Mouse (Mus musculus) brown adipose tissue, adult 24 weeks (tissue): ENCODE results near the gene Ergic1. TPM values are rescaled to one million over a fixed set of nuclear protein-coding genes. Genes with fewer than 3 reads are reported as not detected.
A peak's percentile ranks its signal among the peaks of the same experiment; 100 is the strongest.

Experiments used
- H3K27ac ChIP-seq: fragments of 200-500 bp; replicated peaks from 2 replicates; pipeline ENCODE4 v1.5.1; 2012; ENCODE audit warnings: low read depth, mild to moderate bottlenecking, low read length
- H3K4me1 ChIP-seq: fragments of 200-500 bp; 2 replicates; pipeline ENCODE4 v1.6.1; 2012; ENCODE audit warnings: low read length, mixed read lengths; ENCODE audit not compliant: control insufficient read depth, insufficient read depth, insufficient read length
- H3K4me3 ChIP-seq: fragments of 200-500 bp; 2 replicates; pipeline ENCODE4 v1.5.1; 2012; ENCODE audit warnings: low read depth, mild to moderate bottlenecking, low read length, moderate library complexity; ENCODE audit not compliant: insufficient read depth
- polyA plus RNA-seq: library from polyadenylated mRNA; stranded (reverse); fragments of >200 nt; gene quantifications from 2 replicates; pipeline ENCODE4 v1.2.4, GENCODE M21; 2012; ENCODE audit not compliant: missing spikeins, insufficient read depth, insufficient read length

Gene Ergic1
- polyA plus RNA-seq = 124 and 179 TPM in 2 replicates

DNA sequence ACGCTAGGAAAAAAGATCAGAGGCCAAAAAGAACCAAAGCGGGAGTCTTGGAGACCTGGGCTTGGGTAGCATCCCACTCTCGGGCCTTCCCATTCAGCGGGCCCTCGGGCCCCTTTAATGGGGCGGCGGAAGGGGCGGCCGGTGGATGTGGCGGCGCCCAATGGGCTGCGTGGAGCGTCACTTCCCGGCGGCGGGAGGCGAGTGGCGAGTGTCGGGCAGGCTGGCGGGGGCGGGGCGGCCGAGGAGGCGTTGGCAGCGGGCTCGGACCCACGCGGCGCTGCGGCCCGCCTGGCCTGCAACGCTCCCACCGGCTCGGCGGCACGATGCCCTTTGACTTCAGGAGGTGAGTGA, at the start of gene Ergic1:
Gene Ergic1, plus strand, starts transcription at position 200 of the 351 bp plus-strand sequence.
- Histone ChIP-seq H3K4me1 (peaks cover 15% of the 10 kb centered on the region), H3K27ac (peak within 1 kb of the TSS; percentile 90), H3K4me3 (peak within 1 kb of the TSS; percentile 87)

GRCm38 (mm10) chr17:26511816-26512774, 49.2 kb upstream of the Ergic1 start:
- Histone ChIP-seq H3K27ac (peak overlapping the region; percentile 88), H3K4me3 (no peak overlapping the region), H3K4me1 (peaks cover 32% of the 10 kb centered on the region)

DNA sequence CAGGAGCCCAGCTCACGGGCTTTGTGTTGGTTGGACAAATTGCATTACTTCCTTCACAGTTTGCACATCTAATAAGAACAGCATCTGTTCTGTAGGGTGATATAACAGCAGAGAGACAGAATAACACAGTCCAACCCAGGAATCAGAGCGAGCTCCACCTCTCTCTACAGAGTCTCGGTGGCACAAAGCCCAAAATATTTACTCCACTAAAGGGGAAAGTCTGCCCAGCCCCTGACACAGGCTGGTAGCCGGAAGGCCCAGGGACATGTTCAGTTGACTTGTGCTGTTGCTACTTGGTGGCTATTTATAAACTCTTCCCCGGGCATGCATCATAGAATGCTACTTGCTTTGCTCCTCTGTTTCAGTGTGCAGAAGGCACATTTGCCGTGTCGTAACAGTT, 48.3 kb upstream of the Ergic1 start:
- peaks cover 32% of the 10 kb centered on the region for H3K4me1 ChIP-seq
- H3K27ac ChIP-seq = peak overlapping the region; percentile 88

GRCm38 (mm10) chr17:26513459-26514290, 47.6 kb upstream of the Ergic1 start:
- peak overlapping the region; percentile 88 for H3K27ac ChIP-seq
- H3K4me3 ChIP-seq = no peak overlapping the region
- H3K4me1 ChIP-seq = peaks cover 32% of the 10 kb centered on the region

More for the DNA sequence above, 48.3 kb upstream of the Ergic1 start:
- H3K4me3 ChIP-seq = no peak overlapping the region

DNA sequence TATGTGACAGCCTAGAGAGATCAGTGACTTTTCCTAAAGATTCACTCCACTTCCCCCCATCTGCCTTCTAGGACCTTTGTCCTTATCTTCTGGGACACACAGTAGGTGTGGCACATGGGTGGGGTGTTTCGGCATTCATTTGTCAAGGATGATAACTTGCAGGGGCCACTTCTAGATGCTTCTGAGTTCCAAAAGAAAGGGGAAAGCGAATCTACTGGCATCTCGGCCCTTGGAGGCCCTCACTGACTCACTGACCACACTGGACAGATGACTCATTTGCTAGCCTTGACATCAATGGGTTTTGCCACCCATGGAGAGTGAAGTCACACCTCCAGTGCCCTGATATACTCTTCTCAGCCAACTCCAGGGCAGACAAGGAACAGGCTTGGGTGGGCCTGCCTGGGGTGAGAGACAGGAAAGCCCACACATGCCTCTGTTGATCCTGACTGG, 46.7 kb upstream of the Ergic1 start:
- Histone ChIP-seq H3K27ac (peak overlapping the region; percentile 88), H3K4me1 (peaks cover 32% of the 10 kb centered on the region), H3K4me3 (no peak overlapping the region)

DNA sequence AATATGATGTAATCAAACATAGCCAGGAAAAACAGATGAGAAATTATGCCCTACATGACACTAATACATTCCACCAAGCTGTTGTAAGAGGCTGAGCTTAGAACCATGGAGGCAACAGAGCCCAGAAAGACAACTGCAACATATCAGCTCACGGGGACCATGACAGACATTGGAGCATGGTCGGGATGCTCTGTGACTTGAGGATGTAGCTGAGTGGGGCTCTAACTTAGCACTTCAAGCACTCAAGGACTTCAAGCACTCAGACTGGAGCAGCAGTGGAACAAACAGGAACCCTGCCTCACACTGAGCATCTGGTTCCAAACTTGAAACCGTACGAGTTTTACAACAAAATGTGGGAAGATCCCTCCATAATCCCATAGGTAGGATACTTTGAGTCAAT, 45.6 kb upstream of the Ergic1 start:
- peaks cover 32% of the 10 kb centered on the region for H3K4me1 ChIP-seq
- no peak overlapping the region for H3K4me3 ChIP-seq
- no peak overlapping the region for H3K27ac ChIP-seq

GRCm38 (mm10) chr17:26518306-26518705, 43.0 kb upstream of the Ergic1 start:
- Histone ChIP-seq H3K27ac (no peak overlapping the region), H3K4me1 (peaks cover 19% of the 10 kb centered on the region), H3K4me3 (no peak overlapping the region)

- H3K4me1 ChIP-seq = peaks cover 3% of the 10 kb centered on the region
- H3K27ac ChIP-seq = no peak overlapping the region; the same call in 1 of the 2 replicates
- H3K4me3 ChIP-seq = no peak overlapping the region
Observed at GRCm38 (mm10) chr17:26522711-26523110, 38.6 kb upstream of the Ergic1 start.

DNA sequence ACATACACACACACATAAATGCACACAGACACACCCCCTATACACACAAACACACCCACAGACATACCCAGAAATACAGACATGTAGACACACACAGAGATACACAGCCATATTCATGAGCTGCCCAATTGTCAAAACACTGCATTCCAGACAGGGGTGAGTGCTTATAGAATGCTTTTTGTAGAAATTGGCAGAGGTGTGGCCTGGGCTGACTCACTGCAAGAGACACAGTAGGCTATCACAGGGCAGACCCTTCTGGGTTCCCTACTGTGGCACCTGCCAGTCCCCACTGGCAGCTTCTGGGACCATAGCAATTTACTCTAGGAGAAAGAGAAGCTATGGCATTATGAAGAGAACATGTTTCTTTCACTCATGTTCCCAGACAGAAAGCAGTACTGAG, 37.0 kb upstream of the Ergic1 start:
- no peak overlapping the region for H3K27ac ChIP-seq
- H3K4me3 ChIP-seq = no peak overlapping the region

GRCm38 (mm10) chr17:26524801-26525200, 36.5 kb upstream of the Ergic1 start:
- H3K4me3 ChIP-seq = no peak overlapping the region
- no peak overlapping the region for H3K27ac ChIP-seq
- peaks cover 16% of the 10 kb centered on the region for H3K4me1 ChIP-seq

More for the DNA sequence above, 37.0 kb upstream of the Ergic1 start:
- peaks cover 12% of the 10 kb centered on the region for H3K4me1 ChIP-seq

DNA sequence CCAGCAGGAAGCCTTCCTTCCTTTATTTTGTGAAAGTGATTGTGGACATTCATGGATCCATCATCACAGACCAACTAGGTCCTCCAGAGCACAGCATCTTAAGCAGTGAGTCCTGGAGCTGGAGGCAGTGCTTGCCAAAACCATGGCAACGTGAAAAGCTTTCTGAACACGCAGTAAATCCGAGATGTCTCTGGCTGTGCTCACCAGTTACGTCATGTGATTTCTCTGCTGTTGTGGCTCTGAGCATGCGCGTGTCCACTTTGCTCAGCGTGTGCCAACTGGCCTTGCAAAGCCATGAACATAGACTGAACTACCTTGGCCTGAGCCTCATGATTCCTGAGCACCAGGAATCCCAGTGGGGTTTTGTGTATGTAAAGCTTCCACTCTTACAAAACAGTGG, 36.0 kb upstream of the Ergic1 start:
- Histone ChIP-seq H3K4me1 (peaks cover 21% of the 10 kb centered on the region), H3K27ac (no peak overlapping the region), H3K4me3 (no peak overlapping the region)

DNA sequence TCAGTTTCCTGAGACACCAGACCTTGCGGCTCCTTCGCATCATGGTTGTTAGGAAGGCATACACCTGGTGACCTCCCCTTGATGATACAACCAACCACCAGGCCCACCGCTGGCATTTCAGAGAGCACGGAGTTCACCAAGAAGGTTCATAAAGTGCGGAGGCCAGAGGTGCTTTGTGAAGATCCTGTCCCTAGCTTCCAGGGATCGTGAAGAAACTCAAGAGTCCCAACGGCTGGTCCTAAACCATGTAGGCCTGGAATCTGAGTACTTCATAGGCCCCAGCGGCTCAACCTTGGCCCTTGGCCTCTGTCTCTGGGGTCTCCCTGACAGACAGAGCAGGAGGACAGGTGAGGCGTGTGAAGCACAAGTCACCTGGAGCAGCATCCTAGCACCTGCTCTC, 34.0 kb upstream of the Ergic1 start:
- peaks cover 32% of the 10 kb centered on the region for H3K4me1 ChIP-seq
- H3K27ac ChIP-seq = no peak overlapping the region
- H3K4me3 ChIP-seq = no peak overlapping the region

- Histone ChIP-seq H3K27ac (peak overlapping the region; percentile 86), H3K4me3 (no peak overlapping the region), H3K4me1 (peaks cover 28% of the 10 kb centered on the region)
Observed at GRCm38 (mm10) chr17:26528751-26529150, 32.5 kb upstream of the Ergic1 start.

DNA sequence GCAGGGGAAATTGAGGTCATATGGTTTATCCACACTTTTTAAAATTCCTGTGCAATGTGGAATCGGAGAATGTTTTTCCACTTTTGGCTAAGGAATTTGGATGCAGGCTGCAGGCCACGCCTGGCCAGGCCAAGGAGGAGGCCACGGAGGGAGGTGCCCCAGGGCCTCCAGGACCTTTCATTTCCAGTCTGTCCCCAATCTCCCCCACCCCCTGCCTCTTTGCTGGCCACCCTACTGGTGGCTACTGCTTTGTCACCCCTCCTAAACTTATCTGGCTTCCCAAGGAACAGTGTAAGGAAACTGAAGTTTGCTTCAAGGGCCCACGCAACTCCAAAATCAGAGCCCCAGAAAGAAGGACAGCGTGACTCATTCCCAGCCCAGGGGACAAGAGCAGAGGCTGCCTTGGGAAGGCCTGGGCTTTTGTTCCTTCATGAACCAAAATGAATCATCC, 31.5 kb upstream of the Ergic1 start:
- H3K27ac ChIP-seq = peak overlapping the region; percentile 86
- no peak overlapping the region for H3K4me3 ChIP-seq
- H3K4me1 ChIP-seq = peaks cover 28% of the 10 kb centered on the region

- peak overlapping the region; percentile 86 for H3K27ac ChIP-seq
- H3K4me1 ChIP-seq = peaks cover 28% of the 10 kb centered on the region
- no peak overlapping the region for H3K4me3 ChIP-seq
Observed at GRCm38 (mm10) chr17:26530590-26531081, 30.7 kb upstream of the Ergic1 start.
